Mouse (Mus musculus): ENCODE results near the gene Zdhhc16.
"Not testable (repeated sequence)": the region's sequence is repeated elsewhere in the genome, so short reads cannot be mapped to it uniquely, and the experiment has no call there.

Zdhhc16 gene

DNA sequence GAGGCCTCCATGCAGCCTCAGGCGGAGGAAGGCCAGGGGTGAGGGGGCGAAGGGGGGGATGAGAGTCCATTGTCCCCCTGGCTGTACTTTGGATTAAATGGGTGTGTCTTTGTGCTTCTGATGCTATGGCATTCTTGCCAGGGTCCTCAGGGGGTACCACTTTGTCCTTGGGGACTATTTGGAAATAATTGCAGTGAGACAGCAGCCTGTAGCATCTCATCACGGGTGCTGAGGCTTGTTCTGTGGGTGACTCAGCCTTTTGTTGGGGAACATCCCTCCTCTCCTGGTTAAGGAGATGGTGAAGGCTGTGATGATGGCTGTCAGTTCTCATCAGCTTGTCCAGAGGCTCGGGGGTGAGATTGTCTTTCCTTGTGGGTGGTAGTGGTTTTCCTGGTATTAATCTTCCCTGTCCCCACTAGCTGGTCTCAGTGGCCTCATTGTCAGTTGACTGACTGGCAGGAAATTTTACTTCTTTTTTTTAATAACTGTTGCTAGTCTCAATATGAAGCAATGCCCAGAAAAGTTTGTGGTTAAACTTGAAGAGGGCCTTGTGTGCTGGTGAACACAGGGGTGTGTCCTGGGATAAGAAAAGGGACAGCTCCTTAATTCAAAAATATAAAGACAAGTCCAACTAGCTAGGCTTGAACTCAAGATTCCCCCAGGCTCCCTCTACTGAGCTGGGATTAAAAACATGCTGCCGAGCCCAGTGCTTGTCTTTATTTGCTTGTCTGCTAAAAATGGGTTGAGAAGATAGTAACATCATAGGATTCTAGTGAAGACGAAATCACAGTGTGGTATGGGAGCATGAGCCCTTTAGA, 19.3 kb upstream of the Zdhhc16 start:
- peak; percentile 71 for DNase-seq (ENCODE audit: inconsistent ontology term)

DNA sequence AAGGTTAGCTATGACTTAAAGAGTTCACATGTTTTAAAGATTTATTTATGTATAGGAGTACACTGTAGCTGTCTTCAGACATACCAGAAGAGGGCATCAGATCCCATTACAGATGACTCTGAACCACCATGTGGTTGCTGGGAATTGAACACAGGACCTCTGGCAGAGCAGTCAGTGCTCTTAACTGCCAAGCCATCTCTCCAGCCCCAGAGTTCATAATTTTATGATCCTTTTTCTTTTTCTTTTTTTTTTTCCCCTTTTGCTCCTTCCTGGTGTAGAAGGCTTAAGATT, 18.7 kb upstream of the Zdhhc16 start:
- DNase-seq (ENCODE audit: inconsistent ontology term), result not testable (repeated sequence)

DNA sequence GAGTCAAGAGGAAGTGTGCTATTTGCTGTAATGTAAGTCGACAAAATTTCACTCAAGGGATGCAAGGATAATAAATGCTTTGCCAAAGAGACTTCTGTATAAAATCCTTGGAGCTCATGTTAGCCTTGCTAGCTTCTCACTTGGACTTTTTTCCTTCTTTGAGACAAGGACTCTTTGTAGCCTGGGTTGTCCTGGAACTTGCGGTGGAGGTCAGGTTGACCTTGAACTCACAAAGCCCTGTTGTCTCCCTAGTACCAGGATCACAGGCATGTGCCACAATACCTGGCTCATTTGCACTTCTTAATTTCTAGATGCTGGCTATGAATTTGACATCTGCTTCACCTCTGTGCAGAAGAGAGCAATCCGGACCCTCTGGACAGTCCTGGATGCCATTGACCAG, 18.0 kb upstream of the Zdhhc16 start:
- no peak for DNase-seq (ENCODE audit: inconsistent ontology term)

- no peak for DNase-seq (ENCODE audit: inconsistent ontology term)
Observed at GRCm38 (mm10) chr19:41916853-41917252, 16.4 kb upstream of the Zdhhc16 start.

DNA sequence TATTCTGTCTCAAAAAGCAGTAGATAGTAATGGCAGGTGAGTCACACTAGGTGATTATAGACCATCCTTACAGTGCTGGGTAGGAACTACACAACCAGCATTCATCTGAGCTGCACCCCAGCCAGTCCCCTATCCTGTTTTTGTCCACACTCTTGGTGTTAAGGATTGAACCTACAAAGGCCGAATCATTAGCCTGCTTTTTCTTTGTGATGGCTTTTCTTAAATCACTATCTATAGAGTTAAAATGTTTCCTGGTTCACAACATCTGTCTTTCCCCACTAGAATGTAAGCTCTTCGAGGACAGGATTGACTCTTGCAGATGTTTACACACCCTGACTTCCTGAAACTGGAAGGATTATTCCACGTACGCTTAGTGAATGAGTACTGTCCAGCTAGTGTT, 13.8 kb upstream of the Zdhhc16 start:
- DNase-seq (ENCODE audit: inconsistent ontology term), result no peak

- DNase-seq (ENCODE audit: inconsistent ontology term), result no peak
Observed at GRCm38 (mm10) chr19:41920412-41921067, 12.7 kb upstream of the Zdhhc16 start.

- no peak for DNase-seq (ENCODE audit: inconsistent ontology term)
Observed at GRCm38 (mm10) chr19:41932686-41933085, 594 bp upstream of the Zdhhc16 start.

DNA sequence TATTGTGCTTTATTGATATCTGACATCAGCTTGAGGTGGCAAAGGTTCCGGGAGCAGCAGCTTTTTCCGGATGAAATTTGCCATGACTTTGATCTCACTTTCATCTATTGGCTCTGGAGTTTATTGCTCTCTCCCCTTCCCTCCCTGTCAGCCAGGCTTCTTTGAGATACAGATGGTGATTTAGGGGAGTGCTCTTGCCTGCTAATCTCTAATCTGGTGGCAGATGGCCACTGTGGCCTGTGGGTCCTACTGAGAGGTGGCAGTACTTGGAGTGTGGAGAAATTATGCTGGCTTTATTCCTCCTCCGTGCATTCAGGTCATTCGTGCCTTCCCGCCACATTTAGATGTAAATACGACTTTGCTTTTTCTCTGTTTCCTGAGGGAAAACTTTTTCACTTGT, 844 bp downstream of the Zdhhc16 start:
- peak; percentile 7 for DNase-seq (ENCODE audit: inconsistent ontology term)

DNA sequence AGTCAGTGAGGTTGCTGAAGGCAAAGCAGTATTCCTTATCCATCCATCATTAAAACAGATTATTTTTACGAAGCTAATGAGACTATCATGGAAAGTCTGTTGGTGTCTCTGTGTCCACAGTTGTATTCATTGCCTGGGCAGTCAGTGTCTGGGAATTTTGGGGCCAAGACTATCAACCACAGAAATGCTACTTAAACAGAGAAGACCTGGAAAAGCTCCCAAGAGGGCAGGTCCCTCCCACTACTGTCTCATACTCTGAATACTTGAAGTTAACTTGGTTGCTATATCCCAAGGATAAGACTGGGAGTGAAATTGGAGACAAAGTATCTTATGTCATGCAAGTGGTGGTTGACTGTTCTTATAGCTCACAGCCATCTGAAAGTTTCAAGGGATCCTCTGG, 2.6 kb downstream of the Zdhhc16 start:
- DNase-seq (ENCODE audit: inconsistent ontology term), result peak; percentile 88

- DNase-seq (ENCODE audit: inconsistent ontology term), result no peak
Observed at GRCm38 (mm10) chr19:41938539-41938938, 5.3 kb downstream of the Zdhhc16 start.

DNA sequence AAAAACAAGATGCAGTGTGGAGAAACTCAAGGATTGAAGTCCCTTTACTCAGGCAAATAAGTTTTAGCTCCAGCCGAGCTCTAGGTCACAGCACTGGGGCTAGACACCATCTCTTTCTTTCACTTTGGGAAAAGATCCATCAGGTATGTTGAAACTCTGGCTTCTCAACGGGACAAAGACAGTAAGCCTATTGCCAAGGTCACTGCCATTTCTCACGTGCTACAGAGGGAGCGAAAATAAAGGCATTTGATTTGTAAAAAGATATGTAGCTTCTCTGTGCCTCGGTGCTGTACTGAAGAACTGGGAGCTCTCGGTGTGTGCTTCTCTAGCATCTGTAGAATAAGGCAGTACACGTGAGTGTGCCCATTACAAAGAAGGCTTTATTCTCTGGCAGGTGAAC, 10.6 kb downstream of the Zdhhc16 start:
- no peak for DNase-seq (ENCODE audit: inconsistent ontology term)

GRCm38 (mm10) chr19:41952287-41952686, 19.0 kb downstream of the Zdhhc16 start:
- DNase-seq (ENCODE audit: inconsistent ontology term), result no peak

DNA sequence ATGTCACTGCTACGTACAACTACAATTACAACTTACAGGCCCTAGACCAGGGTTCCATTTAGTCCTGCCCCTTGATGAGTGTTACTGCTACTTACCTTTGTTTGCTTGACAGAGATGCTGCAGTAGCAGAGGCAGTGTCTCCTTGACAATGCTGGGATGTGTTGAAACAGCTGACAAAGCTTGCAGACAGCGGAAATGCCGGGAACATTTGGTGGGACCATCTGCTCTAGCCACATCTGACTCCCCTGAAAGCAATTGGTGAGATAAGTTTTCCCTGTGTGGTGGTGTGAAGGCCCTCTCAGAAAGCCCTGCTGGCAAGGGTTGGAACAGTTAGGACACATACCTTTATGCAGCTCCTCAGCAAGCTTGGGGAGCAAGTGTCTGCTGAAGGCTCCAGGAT, 20.3 kb downstream of the Zdhhc16 start:
- no peak for DNase-seq (ENCODE audit: inconsistent ontology term)

- DNase-seq (ENCODE audit: inconsistent ontology term), result no peak
Observed at GRCm38 (mm10) chr19:41969618-41970017, 36.3 kb downstream of the Zdhhc16 start.

DNA sequence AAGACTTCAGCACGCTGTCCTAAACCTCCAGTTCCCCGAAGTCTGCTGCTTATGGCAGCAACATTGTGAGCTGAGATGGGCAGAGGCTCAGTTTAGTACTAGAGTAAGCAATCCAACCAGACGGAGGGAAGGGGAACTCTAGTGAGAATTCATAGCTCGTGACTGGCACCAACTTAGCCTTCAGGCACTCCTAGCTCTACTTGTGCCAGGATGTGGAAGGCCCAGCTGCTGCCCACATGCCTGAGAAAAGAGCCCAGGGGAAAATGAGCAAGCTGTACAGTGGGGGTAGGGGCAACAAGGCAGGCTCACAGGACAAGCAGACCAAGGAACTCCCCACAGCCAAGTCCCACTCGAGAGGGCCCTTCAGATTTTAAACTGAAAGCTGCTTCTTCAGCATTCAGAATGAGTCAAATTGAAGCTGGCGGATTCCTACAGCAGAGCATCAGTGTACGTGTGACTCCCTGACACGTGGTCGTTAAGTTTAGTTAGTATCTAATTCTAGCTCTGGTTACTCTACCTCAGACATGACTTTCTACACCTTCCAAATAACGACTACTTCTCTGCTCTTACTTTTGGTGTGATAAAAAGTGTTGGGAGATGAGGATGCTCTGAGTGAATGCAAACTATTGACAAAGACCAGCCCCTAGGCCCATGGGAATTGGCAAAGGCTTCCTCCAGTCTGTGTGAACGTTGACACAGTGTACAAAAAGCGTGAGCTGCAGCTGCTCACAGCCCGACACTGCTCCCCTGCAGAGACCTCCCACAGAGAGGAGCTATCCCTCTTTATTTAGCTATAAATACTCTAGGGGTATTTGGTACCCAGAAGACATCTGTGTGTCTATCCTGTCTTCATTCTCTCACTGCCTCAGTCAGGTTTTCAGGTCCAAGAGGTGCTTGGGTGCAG, 40.9 kb downstream of the Zdhhc16 start:
- peak; percentile 45 for DNase-seq (ENCODE audit: inconsistent ontology term)

- DNase-seq (ENCODE audit: inconsistent ontology term), result no peak
Observed at GRCm38 (mm10) chr19:41980422-41980818, 47.1 kb downstream of the Zdhhc16 start.

- peak; percentile 100 for DNase-seq (ENCODE audit: inconsistent ontology term)
Observed at GRCm38 (mm10) chr19:41980819-41981594, 47.7 kb downstream of the Zdhhc16 start, which contains the start of gene Mms19. Mms19 (minus strand) TSS chr19:41981157.

- no peak for DNase-seq (ENCODE audit: inconsistent ontology term)
Observed at GRCm38 (mm10) chr19:41981595-41981927, 48.3 kb downstream of the Zdhhc16 start, which contains the start of gene Ubtd1. Ubtd1 (plus strand) TSS chr19:41981763.

DNA sequence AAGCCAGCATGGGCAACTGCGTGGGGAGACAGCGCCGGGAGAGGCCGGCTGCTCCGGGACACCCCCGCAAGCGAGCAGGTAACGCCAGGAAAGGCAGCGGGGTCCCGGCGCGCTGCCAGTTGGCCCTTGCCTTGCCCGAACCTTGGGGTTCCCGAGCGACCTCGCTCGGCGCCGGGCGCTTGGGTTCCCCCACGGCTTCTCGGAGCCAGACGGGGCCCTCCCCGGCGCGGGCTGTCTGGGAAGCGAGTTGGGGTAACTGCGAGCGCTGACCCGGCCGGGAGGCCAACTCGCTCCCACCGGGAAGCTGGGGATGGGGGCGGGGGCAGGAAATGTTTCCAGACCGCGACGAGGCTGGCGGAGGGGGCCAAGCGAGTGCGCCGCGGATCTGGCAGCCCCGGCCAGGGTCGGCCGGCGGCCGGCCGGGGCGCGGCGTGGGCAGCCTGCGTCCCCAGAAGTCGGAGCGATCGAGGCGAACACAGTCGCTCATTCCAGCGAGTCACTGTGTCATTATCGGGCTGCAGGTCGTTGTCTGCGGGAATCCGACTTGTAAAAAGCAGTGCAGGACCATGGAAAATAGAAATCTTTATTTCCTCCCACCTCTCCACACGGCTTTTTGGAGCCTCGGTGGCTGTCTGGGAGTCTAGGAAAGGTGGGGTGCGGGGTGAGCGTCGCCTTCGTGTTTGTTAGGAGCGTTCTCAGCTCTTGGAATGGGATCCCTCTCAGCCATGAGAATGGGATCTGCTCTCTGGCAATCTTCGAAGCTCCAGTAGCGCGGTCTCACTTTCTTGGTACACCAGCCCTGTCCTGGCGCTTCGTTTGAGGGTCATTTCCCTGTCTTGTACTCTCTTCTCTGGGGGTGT, 48.9 kb downstream of the Zdhhc16 start:
- DNase-seq (ENCODE audit: inconsistent ontology term), result peak; percentile 65

DNA sequence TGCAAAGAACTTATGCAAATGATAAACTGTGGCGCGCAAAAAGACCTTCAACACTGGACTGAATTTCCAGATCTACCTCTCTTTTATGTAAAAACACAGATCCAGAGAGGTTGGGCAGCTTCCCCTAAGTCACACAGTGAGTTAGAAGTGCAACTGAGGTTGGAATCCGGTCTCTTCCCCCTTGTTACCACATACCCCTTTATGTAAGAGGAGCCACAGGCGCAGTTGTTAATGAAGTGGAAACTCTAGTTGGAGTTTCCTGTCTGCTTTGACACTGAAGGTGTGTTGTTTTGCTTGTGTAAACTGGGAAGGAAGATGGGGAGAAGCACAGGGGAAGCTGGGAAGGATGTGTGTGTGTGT, 49.5 kb downstream of the Zdhhc16 start:
- peak; percentile 50 for DNase-seq (ENCODE audit: inconsistent ontology term)

DNA sequence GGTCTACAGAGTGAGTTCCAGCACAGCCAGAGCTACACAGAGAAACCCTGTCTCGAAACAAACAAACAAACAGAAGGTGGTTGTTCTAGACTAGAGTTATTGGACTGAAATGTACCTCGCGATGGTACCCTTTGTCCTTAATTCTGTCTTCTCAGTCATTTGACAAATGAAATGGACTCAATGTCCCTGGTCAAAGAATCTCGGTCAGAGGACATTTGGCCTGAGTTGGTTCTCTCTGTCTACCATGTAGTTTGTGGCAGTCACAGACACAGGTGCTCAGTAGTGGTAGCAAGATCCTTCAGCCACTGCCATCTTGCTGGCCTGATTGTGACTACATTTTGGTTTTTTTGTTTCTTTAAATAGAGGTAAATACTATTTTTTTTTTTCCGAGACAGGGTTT, 52.7 kb downstream of the Zdhhc16 start:
- DNase-seq (ENCODE audit: inconsistent ontology term), result no peak
